Mouse (Mus musculus): ENCODE data around the gene Manba. TPM values are rescaled to one million over a fixed set of nuclear protein-coding genes. Genes with fewer than 3 reads are reported as not detected.
"Not testable (repeated sequence)": the region's sequence is repeated elsewhere in the genome, so short reads cannot be mapped to it uniquely, and the experiment has no call there.

The Manba gene
- 10 to 100 TPM; 22.5 to 26.8 TPM for total RNA-seq (2021)

DNA sequence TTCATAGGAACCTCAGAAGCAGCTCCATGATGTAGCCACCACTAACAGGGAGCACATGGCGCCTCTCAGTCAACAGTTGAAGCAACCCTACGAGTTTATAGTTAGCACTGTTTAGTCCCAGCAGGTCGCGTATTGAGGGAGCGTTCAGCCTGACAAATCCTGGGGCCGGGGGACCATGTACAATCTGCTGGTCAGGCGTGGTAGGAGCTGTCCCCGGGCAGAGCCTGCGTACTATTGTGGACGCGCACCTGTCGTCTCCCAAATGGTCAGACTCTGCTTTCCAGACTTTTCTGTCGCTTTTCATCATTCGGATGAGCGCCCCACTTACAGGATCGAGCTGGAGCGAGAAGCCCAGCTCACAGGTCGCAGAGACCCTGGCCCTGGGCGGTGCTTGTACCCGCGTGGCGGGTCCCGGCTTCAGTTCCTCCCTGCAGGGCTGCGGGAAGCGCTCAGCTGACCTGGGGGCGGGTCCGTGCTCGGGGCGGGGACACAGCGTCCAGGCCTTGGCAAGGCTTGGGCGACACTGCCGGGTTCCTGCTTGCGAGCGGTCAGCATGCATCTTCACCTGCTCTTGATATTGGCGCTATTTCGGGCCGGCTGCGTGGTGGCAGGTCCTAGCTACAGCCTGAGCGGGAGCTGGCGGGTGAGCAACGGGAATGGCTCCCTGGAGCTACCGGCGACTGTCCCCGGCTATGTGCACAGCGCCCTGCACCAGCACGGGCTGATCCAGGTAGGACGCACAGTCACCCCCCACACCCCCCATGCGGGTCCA is at the start of gene Manba:
TSS of gene Manba (plus strand) at position 484 of the 772 bp plus-strand sequence.
- intact Hi-C loops (cut with DNase I), result no loop called here
- DNase-seq, result peak; percentile 85 to 88

DNA sequence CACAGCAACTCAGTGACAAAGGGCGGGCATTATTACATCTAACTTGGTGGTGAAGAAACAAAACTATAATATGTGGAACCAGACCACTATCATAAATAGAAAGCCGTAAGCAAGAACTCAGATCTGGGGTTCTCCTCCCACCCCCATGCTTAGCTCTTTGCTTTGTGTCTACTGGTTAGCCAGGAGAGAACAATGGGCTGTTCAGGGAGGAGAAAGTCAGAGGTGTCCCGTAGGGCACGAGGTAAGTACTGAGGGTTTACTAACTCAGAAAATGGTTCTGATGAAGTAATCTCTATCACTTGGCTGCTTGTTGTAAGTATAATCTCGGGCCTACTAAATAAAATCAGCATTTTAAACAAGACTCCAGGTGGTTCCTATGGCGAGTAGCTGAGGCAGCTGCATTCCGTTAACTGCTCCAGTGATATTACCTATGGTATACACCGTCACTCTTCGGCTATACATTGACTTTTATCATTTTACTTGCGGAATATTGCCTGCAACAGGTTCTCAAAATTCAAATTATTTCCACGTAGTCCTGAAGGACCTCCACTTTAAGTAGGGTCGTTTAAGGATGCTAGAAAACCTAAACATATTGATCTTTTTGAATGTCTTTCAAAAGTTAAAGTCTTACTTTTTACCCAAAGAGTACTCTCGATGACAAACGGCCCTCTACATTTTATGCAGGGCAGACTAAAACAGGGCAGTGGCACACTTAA is 48.4 kb upstream of the Manba start:
- no peak for DNase-seq
- intact Hi-C loops (cut with DNase I), result loop anchor here (5.0 kb wide), 1 partner anchor 255 kb away; the partner anchor contains the start of gene Nfkb1

DNA sequence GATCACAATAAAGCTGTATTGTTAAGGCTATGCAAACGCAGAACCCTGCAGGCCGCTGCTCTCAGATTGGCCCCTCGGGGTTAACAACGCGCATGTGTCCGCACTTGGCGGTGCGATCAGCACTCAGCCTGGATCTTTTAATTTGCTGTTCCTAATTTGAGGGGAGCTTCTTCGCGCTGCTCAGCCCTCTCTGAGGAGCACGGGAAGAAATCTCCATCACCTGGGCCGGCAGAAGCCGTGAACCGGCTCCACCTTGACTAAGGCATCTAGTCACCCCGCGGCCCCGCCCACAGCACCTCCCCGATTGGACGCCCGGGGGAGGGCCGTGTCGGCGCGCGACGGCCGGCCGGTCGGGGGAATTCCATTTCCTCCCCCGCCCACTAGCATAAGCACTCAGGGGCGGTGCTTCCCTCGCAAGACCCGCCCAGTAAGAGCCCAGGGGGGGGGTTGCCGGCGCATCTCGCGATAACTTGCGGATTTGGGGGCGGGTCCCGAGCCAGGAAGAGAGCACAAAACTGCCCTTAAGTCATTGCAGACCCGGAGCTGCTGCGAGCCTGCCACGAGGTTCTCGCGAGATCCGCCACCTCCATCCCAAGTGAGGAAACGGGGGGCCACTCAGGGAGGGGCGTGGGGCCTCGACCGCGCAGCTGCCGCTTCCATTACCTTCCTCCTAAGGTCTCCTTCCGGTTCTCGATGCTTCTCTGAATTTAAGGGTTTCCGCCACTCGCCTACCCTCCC is 47.5 kb upstream of the Manba start, which contains the start of gene Ube2d3:
TSS of gene Ube2d3 (plus strand) at position 392 of the 738 bp plus-strand sequence.
- DNase-seq, result peak; percentile 98 to 99
- intact Hi-C loops (cut with DNase I), result loop anchor here (1.0 to 5.0 kb wide), 2 partner anchors 15 to 254 kb away; partner anchors contain the start of genes Cisd2 and Nfkb1

DNA sequence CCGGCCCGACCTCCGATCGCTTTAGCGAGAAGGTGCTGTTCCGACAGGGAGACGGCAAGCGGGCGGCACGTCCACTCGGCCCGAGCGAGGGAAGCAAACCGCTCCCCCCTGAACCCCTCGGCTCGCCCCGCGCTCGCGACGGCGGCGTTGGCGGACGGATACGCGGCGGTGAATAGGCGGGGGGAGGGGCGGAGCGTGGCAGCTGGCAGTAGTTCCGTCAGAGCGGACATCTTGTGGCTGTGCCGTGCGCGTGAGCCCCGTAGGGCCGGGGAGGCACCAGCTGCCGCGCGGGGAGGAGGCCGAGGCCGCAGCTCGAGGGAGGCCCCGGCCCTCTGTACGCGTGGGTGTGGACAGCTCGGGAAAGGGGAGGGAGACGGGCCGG is 46.9 kb upstream of the Manba start:
- intact Hi-C loops (cut with DNase I), result loop anchor here (1.0 to 5.0 kb wide), 2 partner anchors 15 to 254 kb away; partner anchors contain the start of genes Cisd2 and Nfkb1
- peak; percentile 95 to 97 for DNase-seq

DNA sequence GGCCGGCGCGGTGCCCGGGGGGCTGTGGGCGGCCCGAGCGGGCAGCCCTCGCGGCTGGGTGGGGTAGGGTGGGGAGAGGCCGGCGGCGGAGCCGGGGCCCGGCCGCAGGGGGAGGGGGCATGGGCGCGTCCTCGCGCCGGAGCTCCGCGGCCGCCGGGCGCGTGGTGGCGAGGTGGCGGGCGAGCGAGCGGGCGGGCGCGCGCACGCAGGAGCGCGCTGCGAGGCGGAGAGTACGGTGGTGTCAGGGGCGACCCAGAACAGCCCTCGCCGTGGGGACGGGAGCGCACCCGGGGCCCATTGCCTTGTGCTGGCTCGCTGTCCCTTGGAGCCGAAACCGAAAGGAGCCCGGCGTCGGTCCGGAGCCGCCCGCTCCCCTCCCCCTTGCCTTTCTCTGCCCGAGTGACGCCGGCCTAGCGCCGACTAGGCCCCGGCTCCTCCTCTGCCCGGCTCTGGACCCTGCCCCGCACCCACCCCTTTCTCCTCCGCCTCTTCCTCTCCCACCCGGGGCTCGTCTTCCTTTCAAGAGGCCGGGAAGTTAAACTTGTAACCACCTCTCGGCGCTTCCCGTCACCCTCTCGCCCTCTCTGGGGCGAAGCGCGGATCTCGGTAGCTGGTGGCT is 46.4 kb upstream of the Manba start:
- intact Hi-C loops (cut with DNase I), result loop anchor here (1.0 to 5.0 kb wide), 2 partner anchors 16 to 253 kb away; partner anchors contain the start of genes Cisd2 and Nfkb1
- DNase-seq, result peak; percentile 89 to 91

DNA sequence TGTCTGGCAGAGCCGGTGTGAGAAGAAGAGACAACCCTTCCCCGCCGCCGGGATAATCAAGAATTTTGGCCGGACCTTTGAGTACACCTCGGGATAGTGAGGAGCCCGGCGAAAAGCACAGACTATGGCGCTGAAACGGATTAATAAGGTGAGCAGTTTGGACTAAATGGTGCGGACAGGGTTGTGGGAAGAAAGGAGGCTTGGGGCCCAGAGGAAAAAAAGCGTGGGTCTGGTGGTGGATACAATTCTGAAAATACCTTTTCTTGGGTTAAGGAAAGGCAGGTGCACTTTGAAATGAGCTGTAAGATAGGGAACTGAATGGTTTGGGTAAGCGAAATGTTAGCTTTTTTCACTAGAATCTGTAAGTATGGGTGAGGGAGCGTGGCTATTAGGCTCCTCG is 45.8 kb upstream of the Manba start:
- DNase-seq, result no peak
- intact Hi-C loops (cut with DNase I), result loop anchor here (5.0 kb wide), 1 partner anchor 253 kb away; the partner anchor contains the start of gene Nfkb1

DNA sequence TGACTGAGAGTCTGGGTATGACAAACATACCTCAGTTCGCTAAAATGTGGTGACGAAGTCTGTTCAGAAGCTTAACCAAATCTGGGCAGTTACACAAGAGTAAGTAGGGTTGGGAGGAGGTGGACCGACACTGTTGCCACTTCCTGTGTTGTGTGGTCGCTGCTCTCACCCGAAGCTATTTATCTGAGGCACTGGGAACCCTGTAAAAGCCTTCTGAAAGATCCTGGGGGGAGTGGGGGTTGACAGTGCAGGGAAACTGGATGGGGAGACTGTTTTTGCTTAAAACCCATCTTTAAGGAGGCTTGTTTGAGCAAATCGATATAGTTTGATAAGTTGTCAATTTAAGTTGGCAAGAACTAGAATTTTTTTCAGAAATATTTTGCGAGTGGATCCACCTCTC is 45.2 kb upstream of the Manba start:
- peak; percentile 43 to 56 for DNase-seq
- intact Hi-C loops (cut with DNase I), result no loop called here

DNA sequence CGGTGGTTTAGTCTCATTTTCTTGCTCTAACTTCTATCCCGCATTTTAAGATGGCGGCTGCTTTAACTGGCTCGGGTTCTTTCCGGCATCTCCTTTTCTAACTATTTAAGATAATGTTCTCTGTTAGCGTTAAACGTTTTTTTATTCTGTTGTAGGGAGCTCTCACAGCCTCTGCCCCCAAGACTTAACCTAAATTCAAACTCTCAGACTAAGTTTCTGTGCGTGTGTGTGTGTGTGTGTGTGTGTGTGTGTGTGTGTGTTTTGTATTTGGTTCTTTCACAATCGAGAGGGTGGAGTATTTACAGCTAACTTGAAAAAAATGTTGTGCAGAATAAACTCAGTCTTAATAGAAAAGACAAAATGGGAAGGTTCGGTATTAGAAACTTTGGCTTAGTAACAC is 44.8 kb upstream of the Manba start:
- peak; percentile 27 to 29 for DNase-seq
- intact Hi-C loops (cut with DNase I), result no loop called here

DNA sequence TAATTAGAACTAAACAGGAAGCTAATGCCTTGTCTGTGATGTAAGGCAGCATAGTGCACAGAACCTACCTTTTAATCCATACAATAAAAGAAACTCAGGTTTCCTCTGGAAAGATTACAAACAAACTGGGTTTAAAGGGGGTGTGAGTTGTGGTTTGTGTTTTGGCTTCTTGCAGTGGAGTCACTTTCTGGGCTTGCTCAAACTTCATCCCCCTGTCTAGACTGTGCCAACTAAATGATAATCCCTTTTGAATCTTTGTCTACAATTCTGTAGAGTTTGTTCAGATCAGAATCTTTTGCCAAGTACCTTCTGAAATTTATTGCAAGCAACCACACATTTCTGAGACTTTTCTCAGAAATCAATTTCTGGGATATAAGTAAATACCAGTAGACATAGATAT is 40.5 kb upstream of the Manba start:
- intact Hi-C loops (cut with DNase I), result no loop called here

DNA sequence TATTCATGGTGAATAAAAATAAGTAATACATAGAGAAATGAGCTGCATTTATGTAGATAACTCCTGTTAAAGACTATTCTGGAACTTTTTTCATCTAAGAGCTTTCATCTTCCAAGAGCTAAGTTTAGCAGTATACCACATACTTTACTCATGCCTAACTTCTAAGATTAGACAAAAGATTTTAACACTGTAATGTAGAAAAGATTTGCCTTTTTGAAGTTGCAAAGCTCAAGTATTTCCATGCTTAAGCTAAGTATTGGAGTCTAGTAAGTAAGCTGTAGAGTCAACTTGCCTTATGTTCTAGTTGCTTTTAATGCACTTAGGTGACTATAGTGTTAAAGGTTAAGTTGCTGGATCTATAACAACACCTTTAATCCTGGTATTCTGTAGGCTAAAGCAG is 26.4 kb upstream of the Manba start:
- no peak for DNase-seq
- intact Hi-C loops (cut with DNase I), result loop anchor here (5.0 kb wide), 1 partner anchor 123 kb away; no protein-coding TSS in a partner anchor

More for the DNA sequence above, 40.5 kb upstream of the Manba start:
- DNase-seq, result no peak

DNA sequence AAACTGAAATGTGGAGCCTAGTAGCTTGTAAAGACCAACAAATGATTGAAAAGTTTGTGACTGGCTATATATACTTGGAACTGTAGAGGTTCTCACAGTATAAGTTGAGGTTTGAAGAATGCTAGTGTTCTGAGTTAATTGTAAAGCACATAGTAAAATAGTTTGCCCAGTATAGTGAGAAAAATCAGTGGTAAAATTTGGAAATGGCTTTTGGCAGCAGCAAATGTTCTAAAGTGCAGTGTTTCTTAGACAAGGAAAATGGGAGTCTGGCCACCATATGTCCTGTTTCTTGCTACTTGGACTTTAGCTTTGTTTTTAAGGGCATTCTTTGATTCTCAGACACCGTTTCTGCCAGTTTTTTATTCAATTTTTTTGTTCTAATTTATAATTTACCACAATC is 17.0 kb upstream of the Manba start:
- intact Hi-C loops (cut with DNase I), result no loop called here
- no peak for DNase-seq

DNA sequence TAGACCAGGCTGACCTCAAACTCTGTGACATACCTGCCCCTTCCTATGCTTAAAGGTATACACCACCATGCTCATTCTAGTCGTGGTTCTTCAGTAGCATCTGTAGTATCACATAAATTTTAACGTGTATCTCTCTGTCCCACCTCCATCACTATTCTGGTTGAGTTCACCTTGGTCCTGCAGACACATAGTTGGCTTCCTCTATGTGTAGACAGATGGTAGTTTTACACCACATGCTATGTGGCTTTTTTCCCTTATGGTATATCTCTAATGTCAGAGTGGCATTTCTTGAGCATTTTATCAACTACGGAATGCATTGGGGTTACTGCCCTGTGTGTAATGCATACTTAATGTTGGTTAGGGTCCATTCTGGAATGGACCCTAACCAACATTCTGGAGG is 16.3 kb upstream of the Manba start:
- no peak for DNase-seq
- intact Hi-C loops (cut with DNase I), result no loop called here

DNA sequence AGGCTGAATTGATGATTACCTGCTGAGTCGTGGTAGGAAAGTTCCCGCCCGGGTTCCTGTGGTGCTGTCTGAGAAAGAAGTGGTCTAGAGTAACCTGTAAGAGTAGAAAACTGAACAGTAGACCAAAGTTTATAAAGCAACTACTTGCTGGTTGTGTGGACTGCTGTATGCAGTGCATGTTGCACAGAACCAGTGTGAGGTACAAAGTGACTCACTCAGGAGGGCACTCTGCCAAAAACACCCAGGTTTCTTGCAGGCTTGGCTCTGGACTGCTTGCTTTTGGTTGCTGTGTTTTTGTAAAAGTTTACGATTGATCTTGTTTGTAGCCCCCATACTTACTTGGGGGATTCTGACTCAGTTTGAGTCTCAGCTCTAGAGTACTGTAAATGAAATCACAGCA is 15.4 kb upstream of the Manba start:
- DNase-seq, result peak; percentile 80 to 83
- intact Hi-C loops (cut with DNase I), result no loop called here

DNA sequence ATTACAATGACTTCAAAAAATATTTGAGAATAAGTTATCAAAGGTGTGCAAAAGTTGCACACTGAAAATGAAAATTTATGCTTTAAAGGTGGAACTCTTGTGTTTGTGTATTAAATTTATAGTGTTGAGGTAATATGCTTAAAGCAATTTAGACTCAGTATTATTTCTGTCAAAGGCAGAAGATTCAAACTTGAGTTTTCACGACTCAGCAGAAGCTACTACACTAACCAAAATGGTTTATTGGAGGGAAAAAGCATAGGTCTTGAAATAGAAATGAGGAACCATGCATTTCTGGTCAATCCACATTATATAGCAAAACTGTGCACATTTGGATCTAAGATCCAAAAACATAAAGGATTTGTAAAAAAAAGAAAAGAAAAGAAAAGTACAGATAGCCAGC is 14.6 kb upstream of the Manba start:
- intact Hi-C loops (cut with DNase I), result no loop called here
- DNase-seq, result no peak

DNA sequence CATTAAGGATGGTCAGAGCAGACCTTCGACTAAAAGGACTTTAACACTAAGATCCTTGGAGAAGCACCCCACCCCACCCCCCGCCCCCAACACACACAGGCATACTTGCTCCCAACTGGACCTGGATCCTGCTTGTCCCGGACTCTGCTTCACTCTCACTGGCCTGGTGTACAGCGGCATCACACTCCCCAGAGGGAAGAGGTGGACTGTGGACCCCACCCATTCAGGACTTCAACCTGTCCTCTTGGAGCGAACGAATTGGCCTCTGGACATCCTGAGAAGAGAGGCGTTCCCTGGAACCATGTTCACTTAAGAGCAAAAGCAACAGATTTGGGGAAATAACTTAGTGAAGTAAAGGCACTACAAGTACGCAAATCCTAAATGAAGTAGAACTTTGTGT is 10.4 kb upstream of the Manba start:
- DNase-seq, result no peak
- intact Hi-C loops (cut with DNase I), result no loop called here

DNA sequence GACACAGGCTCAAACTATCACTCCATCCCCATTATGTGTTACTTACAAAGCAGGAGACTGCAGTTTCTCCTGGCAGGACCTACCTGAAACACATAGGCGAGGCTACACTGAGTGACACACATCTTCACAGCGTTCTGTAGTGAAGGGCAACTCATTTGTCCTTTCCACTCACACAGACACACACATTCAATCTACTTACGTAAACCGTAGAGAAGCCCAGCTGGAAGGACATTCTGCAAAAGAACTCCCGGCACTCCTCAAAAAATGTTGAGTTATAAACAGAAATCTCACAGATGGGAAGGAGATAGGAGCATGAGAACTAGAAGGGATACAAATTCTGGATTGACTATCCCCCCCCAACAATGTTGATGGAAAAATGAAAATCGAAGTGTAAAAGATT is 9.1 kb upstream of the Manba start:
- no peak for DNase-seq
- intact Hi-C loops (cut with DNase I), result no loop called here

DNA sequence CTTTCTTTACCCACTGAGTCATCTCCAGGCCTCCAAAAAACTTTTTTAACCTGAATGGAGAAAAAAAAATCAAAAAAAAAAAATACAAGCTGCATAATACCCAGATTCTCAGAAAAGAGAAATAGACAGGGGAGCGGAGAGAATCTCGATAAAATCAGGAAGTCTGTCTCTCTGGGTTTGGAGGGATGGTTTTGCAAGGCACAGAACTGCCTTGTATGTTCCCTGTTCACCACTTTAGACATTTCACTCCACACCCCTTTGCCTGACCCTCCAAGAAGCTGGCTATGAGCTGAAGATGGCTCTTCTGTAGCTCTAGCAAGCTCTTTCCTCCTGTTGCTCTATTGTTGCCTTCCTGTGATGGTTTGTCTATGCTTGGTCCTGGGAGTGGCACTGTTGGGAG is 8.4 kb upstream of the Manba start:
- intact Hi-C loops (cut with DNase I), result no loop called here

DNA sequence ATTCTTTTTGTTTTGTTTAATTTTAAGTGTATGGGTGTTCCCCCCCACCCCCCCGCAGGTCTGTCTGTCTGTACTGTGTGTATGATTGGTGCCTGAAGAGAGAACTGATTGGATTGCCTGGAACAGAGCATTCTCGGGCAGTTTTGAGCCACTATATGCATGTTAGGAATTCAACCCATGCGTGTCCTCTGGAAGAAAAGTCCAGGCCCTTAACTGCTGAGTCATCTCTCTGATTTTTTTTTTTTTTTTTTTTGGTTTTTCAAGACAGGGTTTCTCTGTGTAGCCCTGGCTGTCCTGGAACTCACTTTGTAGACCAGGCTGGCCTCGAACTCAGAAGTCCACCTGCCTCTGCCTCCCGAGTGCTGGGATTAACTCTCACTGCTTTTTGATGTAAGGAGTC is 6.3 kb upstream of the Manba start:
- intact Hi-C loops (cut with DNase I); DNase-seq: not testable (repeated sequence)

More for the DNA sequence above, 8.4 kb upstream of the Manba start:
- DNase-seq, result no peak

DNA sequence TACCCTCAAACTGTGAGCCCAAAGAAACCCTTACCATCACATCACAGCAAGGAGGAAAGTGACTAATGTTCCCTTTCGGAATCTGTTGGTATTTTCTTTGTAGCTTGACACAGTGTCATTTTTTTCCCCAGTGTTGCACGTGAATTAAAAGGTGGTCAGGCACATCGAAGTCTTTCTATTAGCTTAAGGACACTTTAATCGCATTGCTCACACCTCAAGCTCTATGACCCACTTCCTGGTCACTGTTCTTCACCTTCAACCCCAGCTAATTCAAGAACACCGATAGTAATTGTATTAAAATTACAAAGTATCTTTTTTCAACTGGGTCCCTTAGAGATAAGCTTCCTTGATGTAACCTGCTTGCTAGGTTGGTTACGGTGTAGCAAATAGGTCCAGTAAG is 4.6 kb upstream of the Manba start:
- no peak for DNase-seq
- intact Hi-C loops (cut with DNase I), result no loop called here

DNA sequence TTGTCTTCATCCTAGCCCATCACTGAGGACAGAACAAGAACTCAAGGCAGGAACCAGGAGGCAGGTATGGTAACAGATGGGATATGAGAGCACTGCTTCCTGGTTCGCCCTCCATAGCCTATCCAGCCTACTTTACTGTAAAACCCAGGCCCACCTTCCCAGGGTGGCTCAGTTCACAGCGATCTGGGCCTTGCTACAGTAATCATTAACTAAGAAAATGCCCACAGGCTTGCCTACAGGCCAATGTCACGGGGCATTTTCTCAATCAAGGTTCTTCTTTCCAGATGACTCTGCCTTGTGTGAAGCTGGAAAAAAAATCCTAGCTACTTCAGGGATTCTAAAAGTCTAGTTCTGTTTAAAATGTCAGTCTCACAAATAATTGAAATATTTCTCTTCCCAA is 3.8 kb upstream of the Manba start:
- intact Hi-C loops (cut with DNase I), result no loop called here

More for the DNA sequence above, 3.8 kb upstream of the Manba start:
- no peak for DNase-seq

Measured in heart, postnatal 10 days (tissue).